Mouse (Mus musculus): Measurements from ENCODE around the gene Pld3.

DNA sequence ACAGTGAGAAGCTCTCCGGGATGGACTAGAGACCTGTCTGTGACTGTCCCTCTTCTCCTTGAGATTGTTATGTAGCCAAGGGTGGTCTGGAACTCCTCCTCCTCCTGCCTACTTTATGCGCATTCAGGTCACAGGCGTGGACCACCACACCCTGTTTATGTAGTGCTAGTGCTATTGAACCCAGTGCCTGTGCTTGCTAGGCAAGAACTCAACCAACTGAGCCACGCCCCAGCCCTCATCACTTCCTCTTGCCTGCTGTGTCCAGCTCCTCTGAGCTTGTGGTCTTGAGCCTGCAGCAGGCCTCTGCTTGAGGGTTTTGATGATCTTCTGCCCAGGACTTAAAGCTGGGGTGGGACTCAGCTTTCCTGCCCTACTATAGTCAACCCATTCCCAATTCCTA, 19.1 kb upstream of the Pld3 start:
- TF ChIP-seq CTCF (IDR thresholded peaks at IDR 0.05; ENCODE audit: extremely low read depth, insufficient read depth, insufficient read length, insufficient replicate concordance) = no peak
- TF ChIP-seq POLR2A (IDR thresholded peaks at IDR 0.05; ENCODE audit: low read depth, low read length) = no peak

Measured in spleen, adult 2 months (tissue).